Mouse (Mus musculus) gastrocnemius, postnatal 10 days (tissue): ENCODE data around the gene Gm9732. TPM values are rescaled to one million over a fixed set of nuclear protein-coding genes. Genes with fewer than 3 reads are reported as not detected.

Experiments
- total RNA-seq, 2 experiments: library from RNA; stranded (reverse); gene quantifications; 2 replicates each; pipeline ENCODE4 v1.2.3; 2021

The Gm9732 gene
- total RNA-seq, 2 experiments from 2014 or later: not detected

Other genes starting within 250 kb of the Gm9732 start
- not detected for gene Gm8094, start 198.4 kb upstream of the Gm9732 start, total RNA-seq
- not detected for gene Gm8104, start 174.4 kb upstream of the Gm9732 start, total RNA-seq
- gene Gm7233, start 95.2 kb upstream of the Gm9732 start, total RNA-seq: not detected
- gene Gm8122, start 39.7 kb upstream of the Gm9732 start, total RNA-seq: not detected
- gene Gm8126, start 16.4 kb upstream of the Gm9732 start, total RNA-seq: not detected
- gene Gm8127, start 18.8 kb downstream of the Gm9732 start, total RNA-seq: not detected
- not detected for gene 1700001F09Rik, start 72.8 kb downstream of the Gm9732 start, total RNA-seq
- not detected for gene Gm8138, start 141.3 kb downstream of the Gm9732 start, total RNA-seq